Mouse (Mus musculus) liver, embryonic 14.5 days (tissue): ENCODE results near the gene Gpr179. TPM values are rescaled to one million over a fixed set of nuclear protein-coding genes. Genes with fewer than 3 reads are reported as not detected.
"Not testable (repeated sequence)": the region's sequence is repeated elsewhere in the genome, so short reads cannot be mapped to it uniquely, and the experiment has no call there.

Experiments used
- ATAC-seq: fragments of 200-750 bp; cut with Nextera tagmentation; 2 replicates; pipeline ENCODE4 v1.8.0; 2017; ENCODE audit warnings: moderate number of reproducible peaks, mild to moderate bottlenecking, moderate library complexity; ENCODE audit not compliant: insufficient read depth
- DNase-seq, 3 experiments: peaks; one replicate each; pipeline ENCODE4 v3.0.0-alpha.2; 2012 to 2013; ENCODE audit warnings: low read depth in 3 of 3, low spot score in 3 of 3
- H3K27ac ChIP-seq: fragments of 300-500 bp; sonication (generic); 2 replicates; pipeline ENCODE4 v1.5.1; 2014; ENCODE audit warnings: moderate library complexity, mild to moderate bottlenecking, control low read depth, inconsistent platforms
- H3K27me3 ChIP-seq: fragments of 300-500 bp; sonication (generic); 2 replicates; pipeline ENCODE4 v1.6.1; 2014; ENCODE audit warnings: mild to moderate bottlenecking, low read length, moderate library complexity; ENCODE audit not compliant: control insufficient read depth, insufficient read depth
- H3K36me3 ChIP-seq: fragments of 300-500 bp; sonication (generic); replicated peaks from 2 replicates; pipeline ENCODE4 v1.6.1; 2014; ENCODE audit warnings: low read depth; ENCODE audit not compliant: control insufficient read depth, insufficient read depth
- H3K4me1 ChIP-seq, 2 experiments: fragments of 200-500 bp in 1 of 2; fragments of 300-500 bp in 1 of 2; sonication (generic) in 1 of 2; replicated peaks; 2 replicates each; pipeline ENCODE4 v1.6.1; 2012 to 2014; ENCODE audit warnings: antibody characterized with exemption in 1 of 2, inconsistent platforms in 1 of 2, low read length in 1 of 2; ENCODE audit not compliant: control insufficient read depth in 2 of 2, insufficient read depth in 2 of 2
- H3K4me2 ChIP-seq: fragments of 300-500 bp; sonication (generic); 2 replicates; pipeline ENCODE4 v1.6.1; 2014; ENCODE audit warnings: low read depth, mild to moderate bottlenecking, control low read depth, moderate library complexity
- H3K4me3 ChIP-seq, 2 experiments: fragments of 200-500 bp in 1 of 2; fragments of 300-500 bp in 1 of 2; sonication (generic) in 1 of 2; 2 replicates each; pipeline ENCODE4 v1.5.1; 2012 to 2014; ENCODE audit warnings: low read depth in 2 of 2, low read length in 2 of 2, mild to moderate bottlenecking in 2 of 2, control low read depth in 1 of 2, inconsistent platforms in 1 of 2, moderate library complexity in 1 of 2; ENCODE audit not compliant: insufficient read depth in 1 of 2
- H3K9ac ChIP-seq: fragments of 300-500 bp; sonication (generic); replicated peaks from 2 replicates; pipeline ENCODE4 v1.6.1; 2014; ENCODE audit warnings: mild to moderate bottlenecking, control low read depth, moderate library complexity
- H3K9me3 ChIP-seq: fragments of 300-500 bp; sonication (generic); 2 replicates; pipeline ENCODE4 v1.6.1; 2016; ENCODE audit warnings: low read length, mixed read lengths; ENCODE audit not compliant: control insufficient read depth
- CTCF ChIP-seq: IDR thresholded peaks from 2 replicates; pipeline ENCODE4 v1.5.1; 2016; ENCODE audit warnings: antibody characterized with exemption, low read depth, control low read depth
- EP300 ChIP-seq: IDR thresholded peaks from 2 replicates; pipeline ENCODE4 v1.6.1; 2016; ENCODE audit warnings: antibody characterized with exemption, low read depth
- WGBS: fragments of 180-500 bp; shearing (Covaris S2); extraction: QIAGEN DNeasy Blood & Tissue Kit; methylation state at CpG from one replicate; pipeline ENCODE4 v1.1.7; 2014; ENCODE audit not compliant: insufficient replicate concordance; 5-methylcytosine and 5-hydroxymethylcytosine counted together
- polyA plus RNA-seq, 2 experiments: library from polyadenylated mRNA; depleted of rRNA in 1 of 2; stranded (reverse) in 1 of 2; unstranded in 1 of 2; fragments of >200 nt; fragmentation: Nextera tagmentation in 1 of 2; extraction: Ambion mirVana in 1 of 2; gene quantifications; 2 replicates each; pipeline versions ENCODE4 v1.2.1 to v1.2.3; 2012 to 2014

The Gpr179 gene
- polyA plus RNA-seq, 2 experiments = 0.01 TPM; not detected in 1

DNA sequence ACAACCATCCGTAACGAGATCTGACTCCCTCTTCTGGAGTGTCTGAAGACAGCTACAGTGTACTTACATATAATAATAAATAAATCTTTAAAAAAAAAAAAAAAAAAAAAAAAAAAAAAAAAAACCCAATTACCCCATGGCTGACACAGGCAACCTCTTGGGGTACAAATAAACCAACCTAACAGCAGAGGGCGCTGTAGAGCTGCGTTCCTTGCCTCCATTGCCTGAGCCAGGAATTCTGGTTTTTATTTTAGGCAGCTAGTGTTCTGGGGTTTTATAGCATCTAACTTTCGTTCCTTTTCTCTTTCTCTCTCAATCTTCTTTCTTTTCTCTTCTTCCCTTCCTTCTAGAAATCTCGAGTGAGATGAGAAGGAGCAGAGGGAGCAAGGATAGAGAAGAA is 5.8 kb upstream of the Gpr179 start:
- not testable (repeated sequence) for H3K4me1 ChIP-seq, H3K27ac ChIP-seq, H3K36me3 ChIP-seq, H3K27me3 ChIP-seq, H3K4me2 ChIP-seq, H3K9me3 ChIP-seq, H3K9ac ChIP-seq, ATAC-seq, H3K4me3 ChIP-seq
- peak; percentile 55 to 66 (median 63) for DNase-seq
- TF ChIP-seq CTCF = peak; percentile 86
- whole genome bisulfite sequencing = 5% methylated on average over 4 of the region's 6 CpGs

- H3K27me3 ChIP-seq = no peaks in the 10 kb centered on the region
- H3K4me2 ChIP-seq = no peak overlapping the region
- H3K36me3 ChIP-seq = no peaks in the 10 kb centered on the region
- DNase-seq (no peak), ATAC-seq (no peak)
- no peaks in the 10 kb centered on the region for H3K9me3 ChIP-seq
- no peak for TF ChIP-seq CTCF
- TF ChIP-seq EP300 = no peak
- H3K4me3 ChIP-seq = no peak overlapping the region
- H3K4me1 ChIP-seq = no peaks in the 10 kb centered on the region
- no peak overlapping the region for H3K9ac ChIP-seq
- H3K27ac ChIP-seq = no peak overlapping the region
- 67% methylated on average over 7 of the region's 7 CpGs for WGBS
Observed at GRCm38 (mm10) chr11:97355247-97355646, 3.4 kb upstream of the Gpr179 start.

GRCm38 (mm10) chr11:97354646-97355045 is 2.8 kb upstream of the Gpr179 start:
- Histone ChIP-seq H3K36me3 (no peaks in the 10 kb centered on the region), H3K27ac (no peak overlapping the region), H3K27me3 (no peaks in the 10 kb centered on the region), H3K4me2 (no peak overlapping the region), H3K9ac (no peak overlapping the region), H3K4me3 (no peak overlapping the region), H3K9me3 (no peaks in the 10 kb centered on the region), H3K4me1 (peaks cover 0 to 2% of the 10 kb centered on the region in 2 experiments; a peak in 1 of 4 replicates)
- WGBS = 50% methylated on average over 2 of the region's 2 CpGs
- ATAC-seq (no peak), DNase-seq (no peak)
- TF ChIP-seq EP300 (no peak), CTCF (no peak)

GRCm38 (mm10) chr11:97352935-97353597 is 1.2 kb upstream of the Gpr179 start:
- no peaks in the 10 kb centered on the region for H3K27me3 ChIP-seq
- H3K36me3 ChIP-seq = no peaks in the 10 kb centered on the region
- no peak overlapping the region for H3K4me2 ChIP-seq
- H3K4me3 ChIP-seq = no peak overlapping the region
- no peak overlapping the region for H3K27ac ChIP-seq
- DNase-seq = no peak
- WGBS = 43% methylated on average over 4 of the region's 4 CpGs
- H3K4me1 ChIP-seq = peaks cover 0 to 3% of the 10 kb centered on the region in 2 experiments; a peak in 1 of 4 replicates
- ATAC-seq = no peak
- H3K9me3 ChIP-seq = no peaks in the 10 kb centered on the region
- H3K9ac ChIP-seq = no peak overlapping the region
- TF ChIP-seq EP300 (no peak), CTCF (no peak)

DNA sequence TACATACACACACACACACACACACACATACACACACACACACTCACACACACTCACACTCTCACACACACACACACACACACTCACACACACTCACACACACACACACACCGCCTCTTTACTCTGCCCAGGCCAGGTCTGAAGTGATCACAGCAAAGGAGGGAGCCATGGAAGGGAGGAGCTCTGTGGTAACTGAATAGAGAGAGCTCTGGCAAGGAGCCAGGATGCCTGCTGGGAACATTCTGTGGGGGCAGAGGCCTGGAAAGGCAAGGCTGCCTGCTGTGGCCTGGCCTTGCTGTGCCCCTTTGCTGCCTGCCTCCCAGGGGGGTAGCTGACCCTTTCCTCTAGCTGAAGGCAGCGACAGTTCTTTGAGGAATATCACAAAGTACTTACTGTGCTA is 1.8 kb downstream of the Gpr179 start:
- DNase-seq (no peak), ATAC-seq (no peak; the same call in 1 of the 2 replicates)
- Histone ChIP-seq H3K9ac (no peak overlapping the region), H3K27ac (no peak overlapping the region), H3K4me2 (no peak overlapping the region), H3K9me3 (no peaks in the 10 kb centered on the region), H3K4me1 (peaks cover 0 to 3% of the 10 kb centered on the region in 2 experiments; a peak in 1 of 4 replicates), H3K36me3 (no peaks in the 10 kb centered on the region), H3K27me3 (no peaks in the 10 kb centered on the region), H3K4me3 (no peak overlapping the region)
- TF ChIP-seq EP300 = no peak
- WGBS = 46% methylated on average over 2 of the region's 2 CpGs
